Mouse (Mus musculus): Measurements from ENCODE around the gene Atp6v0d1. TPM values are rescaled to one million over a fixed set of nuclear protein-coding genes. Genes with fewer than 3 reads are reported as not detected.
"Not testable (repeated sequence)": the region's sequence is repeated elsewhere in the genome, so short reads cannot be mapped to it uniquely, and the experiment has no call there.

The Atp6v0d1 gene
- polyA plus RNA-seq, 1 experiment from 2014 or later = 96.2 TPM

DNA sequence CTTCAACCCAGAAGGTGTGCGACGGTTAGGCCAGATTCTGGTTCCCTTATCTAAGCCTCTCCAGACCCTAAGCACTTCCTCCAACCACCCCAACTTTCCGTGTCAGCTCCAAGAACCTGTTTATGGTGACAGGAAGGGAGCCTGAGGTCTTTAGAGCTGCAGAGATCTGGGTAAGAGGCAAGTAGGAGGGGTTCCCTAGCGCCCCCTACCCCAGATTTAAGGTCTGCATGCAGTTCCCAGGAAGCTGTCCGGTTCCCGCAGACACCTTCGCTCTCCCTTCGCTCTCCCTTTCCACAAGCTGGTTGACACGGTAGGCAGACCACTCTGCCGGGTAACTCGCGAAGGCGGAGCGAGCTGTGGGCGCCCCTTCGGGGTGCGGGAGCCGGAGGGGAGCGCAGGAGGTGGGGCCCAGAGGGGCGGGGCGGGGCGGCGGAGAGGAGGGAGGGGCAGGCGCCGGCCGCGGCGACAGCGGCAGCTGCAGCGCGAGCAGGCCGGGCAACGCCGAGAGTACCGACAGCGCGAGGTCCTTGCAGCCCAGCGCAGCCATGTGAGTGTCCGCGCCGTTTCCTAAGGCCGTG lies 39.0 kb upstream of the Atp6v0d1 start, which contains the start of gene Ripor1:
Ripor1 (plus strand) TSS at position 452 of the 578 bp plus-strand sequence.
- DNase-seq (ENCODE audit: low spot score) = peak; percentile 89
- peak; percentile 69 for TF ChIP-seq CTCF (IDR thresholded peaks at IDR 0.05; ENCODE audit: low read depth)
- no peak for TF ChIP-seq EP300 (optimal IDR thresholded peaks at IDR 0.05)
- H3K4me1 ChIP-seq (replicated peaks; ENCODE audit: control insufficient read depth, insufficient read depth) = no peaks in the 10 kb centered on the region
- WGBS = under 1% methylated on average over 32 of the region's 42 CpGs
- H3K4me3 ChIP-seq (ENCODE audit: low read depth, low read length) = peak within 1 kb of the TSS; percentile 77
- peak within 1 kb of the TSS; percentile 92 for H3K27ac ChIP-seq (replicated peaks)
- H3K4me2 ChIP-seq (replicated peaks; ENCODE audit: low read depth) = peak within 1 kb of the TSS; percentile 86
- ATAC-seq (ENCODE audit: low FRiP score, low TSS enrichment) = peak; percentile 83
- H3K9me3 ChIP-seq (ENCODE audit: control insufficient read depth, low read length) = no peaks in the 10 kb centered on the region
- H3K27me3 ChIP-seq (ENCODE audit: control insufficient read depth, insufficient read depth, low read length) = no peaks in the 10 kb centered on the region
- no peaks in the 10 kb centered on the region for H3K36me3 ChIP-seq (ENCODE audit: control insufficient read depth, insufficient read depth, low read length)
- H3K9ac ChIP-seq (ENCODE audit: low read length) = peak within 1 kb of the TSS; percentile 87

DNA sequence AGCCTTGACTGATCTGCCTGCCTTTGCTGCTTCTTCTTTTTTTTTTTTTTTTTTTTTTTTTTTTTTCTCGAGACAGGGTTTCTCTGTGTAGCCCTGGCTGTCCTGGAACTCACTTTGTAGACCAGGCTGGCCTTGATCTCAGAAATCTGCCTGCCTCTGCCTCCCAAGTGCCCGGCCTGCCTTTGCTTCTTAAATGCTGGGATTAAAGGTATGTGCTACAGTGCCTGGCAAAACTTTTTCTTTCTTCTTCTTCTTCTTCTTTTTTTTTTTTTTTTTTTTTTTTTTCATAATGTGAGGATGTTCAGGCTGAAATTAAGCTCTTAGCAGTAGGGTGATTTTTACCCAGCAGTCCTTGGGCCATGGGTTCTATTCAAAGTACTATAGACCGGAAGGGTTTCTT lies 36.7 kb upstream of the Atp6v0d1 start:
- 89% methylated on average over 2 of the region's 3 CpGs for WGBS

GRCm38 (mm10) chr8:105601301-105601700 lies 35.5 kb upstream of the Atp6v0d1 start:
- Histone ChIP-seq H3K27me3 (ENCODE audit: control insufficient read depth, insufficient read depth, low read length) (no peaks in the 10 kb centered on the region), H3K27ac (replicated peaks) (no peak overlapping the region), H3K36me3 (ENCODE audit: control insufficient read depth, insufficient read depth, low read length) (no peaks in the 10 kb centered on the region), H3K4me3 (ENCODE audit: low read depth, low read length) (no peak overlapping the region), H3K9ac (ENCODE audit: low read length) (no peak overlapping the region), H3K4me2 (replicated peaks; ENCODE audit: low read depth) (no peak overlapping the region), H3K9me3 (ENCODE audit: control insufficient read depth, low read length) (no peaks in the 10 kb centered on the region), H3K4me1 (replicated peaks; ENCODE audit: control insufficient read depth, insufficient read depth) (0 out of 2 replicates have a peak, but pooled peaks cover 2% of the 10 kb centered on the region)
- no peak for ATAC-seq (ENCODE audit: low FRiP score, low TSS enrichment)
- 73% methylated on average over 5 of the region's 5 CpGs for WGBS
- no peak for TF ChIP-seq CTCF (IDR thresholded peaks at IDR 0.05; ENCODE audit: low read depth)
- no peak for TF ChIP-seq EP300 (optimal IDR thresholded peaks at IDR 0.05)
- DNase-seq (ENCODE audit: low spot score) = no peak

More for the DNA sequence above, 36.7 kb upstream of the Atp6v0d1 start:
- not testable (repeated sequence) for H3K4me3 ChIP-seq (ENCODE audit: low read depth, low read length); H3K27me3 ChIP-seq (ENCODE audit: control insufficient read depth, insufficient read depth, low read length); H3K4me1 ChIP-seq (replicated peaks; ENCODE audit: control insufficient read depth, insufficient read depth); H3K9ac ChIP-seq (ENCODE audit: low read length); H3K9me3 ChIP-seq (ENCODE audit: control insufficient read depth, low read length); H3K27ac ChIP-seq (replicated peaks); H3K4me2 ChIP-seq (replicated peaks; ENCODE audit: low read depth); DNase-seq (ENCODE audit: low spot score); ATAC-seq (ENCODE audit: low FRiP score, low TSS enrichment); H3K36me3 ChIP-seq (ENCODE audit: control insufficient read depth, insufficient read depth, low read length)

GRCm38 (mm10) chr8:105598777-105599176 lies 32.9 kb upstream of the Atp6v0d1 start:
- no peaks in the 10 kb centered on the region for H3K9me3 ChIP-seq (ENCODE audit: control insufficient read depth, low read length)
- no peak for ATAC-seq (ENCODE audit: low FRiP score, low TSS enrichment)

GRCm38 (mm10) chr8:105596362-105597034 lies 30.7 kb upstream of the Atp6v0d1 start:
- Histone ChIP-seq H3K9ac (ENCODE audit: low read length) (no peak overlapping the region), H3K4me3 (ENCODE audit: low read depth, low read length) (peak overlapping the region; percentile 13; the same call in 1 of the 2 replicates), H3K4me2 (replicated peaks; ENCODE audit: low read depth) (peak overlapping the region; percentile 58), H3K27ac (replicated peaks) (no peak overlapping the region), H3K36me3 (ENCODE audit: control insufficient read depth, insufficient read depth, low read length) (no peaks in the 10 kb centered on the region), H3K9me3 (ENCODE audit: control insufficient read depth, low read length) (no peaks in the 10 kb centered on the region), H3K27me3 (ENCODE audit: control insufficient read depth, insufficient read depth, low read length) (no peaks in the 10 kb centered on the region), H3K4me1 (replicated peaks; ENCODE audit: control insufficient read depth, insufficient read depth) (0 out of 2 replicates have a peak, but pooled peaks cover 2% of the 10 kb centered on the region)
- peak; percentile 75 for ATAC-seq (ENCODE audit: low FRiP score, low TSS enrichment)
- 9% methylated on average over 14 of the region's 14 CpGs for WGBS
- DNase-seq (ENCODE audit: low spot score) = peak; percentile 74
- TF ChIP-seq CTCF (IDR thresholded peaks at IDR 0.05; ENCODE audit: low read depth) (peak; percentile 79), EP300 (optimal IDR thresholded peaks at IDR 0.05) (no peak)

More at GRCm38 (mm10) chr8:105598777-105599176, 32.9 kb upstream of the Atp6v0d1 start:
- TF ChIP-seq CTCF (IDR thresholded peaks at IDR 0.05; ENCODE audit: low read depth) = no peak
- TF ChIP-seq EP300 (optimal IDR thresholded peaks at IDR 0.05) = no peak
- DNase-seq (ENCODE audit: low spot score) = no peak
- WGBS = 66% methylated on average over 6 of the region's 6 CpGs
- Histone ChIP-seq H3K36me3 (ENCODE audit: control insufficient read depth, insufficient read depth, low read length) (no peaks in the 10 kb centered on the region), H3K27ac (replicated peaks) (no peak overlapping the region), H3K9ac (ENCODE audit: low read length) (no peak overlapping the region), H3K4me2 (replicated peaks; ENCODE audit: low read depth) (no peak overlapping the region), H3K4me1 (replicated peaks; ENCODE audit: control insufficient read depth, insufficient read depth) (0 out of 2 replicates have a peak, but pooled peaks cover 2% of the 10 kb centered on the region), H3K27me3 (ENCODE audit: control insufficient read depth, insufficient read depth, low read length) (no peaks in the 10 kb centered on the region), H3K4me3 (ENCODE audit: low read depth, low read length) (no peak overlapping the region)
